7 mouse cellular contexts compared by ENCODE assay signal in genomic region chr11:68385021-68385821, GRCm38 (mm10). TPM values are rescaled to one million over a fixed set of nuclear protein-coding genes. Genes with fewer than 3 reads are reported as not detected.
A peak's percentile ranks its signal among the peaks of the same experiment; 100 is the strongest.
DNase-seq lines count a peak whose midpoint lies in the region; ATAC-seq and TF ChIP-seq lines count a peak whose summit lies in the region.

No protein-coding gene starts in this region.

- TF ChIP-seq CTCF in testis, adult 2 months (IDR thresholded peaks at IDR 0.05; ENCODE audit: control insufficient read depth, insufficient read depth, insufficient replicate concordance, low read depth, low read length), result no peak

- under 1% methylated on average over 93 of the region's 94 CpGs for WGBS in kidney, embryonic 16.5 days
- under 1% methylated on average over 94 of the region's 94 CpGs for WGBS in midbrain, embryonic 10.5 days

- TF ChIP-seq POLR2A in testis, adult 2 months (IDR thresholded peaks at IDR 0.05; ENCODE audit: control insufficient read depth, low read depth, low read length), result no peak

- peak; percentile 49 for ATAC-seq in granulocyte monocyte progenitor cell, adult 5-6 weeks (replicated peaks; ENCODE audit: poor library complexity, severe bottlenecking)
- ATAC-seq in kidney, embryonic 16.5 days (ENCODE audit: low FRiP score, low TSS enrichment), result 0 out of 2 replicates have a peak, but pooled peaks have one; percentile 20

- peaks cover 2% of the 10 kb centered on the region; the same call in 1 of the 2 replicates for H3K27me3 ChIP-seq in testis, adult 2 months (ENCODE audit: control insufficient read depth, insufficient read depth, low read length)
- peaks cover 72% of the 10 kb centered on the region for H3K27me3 ChIP-seq in kidney, embryonic 16.5 days (ENCODE audit: insufficient read depth, low read length)
- peaks cover 100% of the 10 kb centered on the region for H3K27me3 ChIP-seq in midbrain, embryonic 10.5 days (ENCODE audit: low read depth, poor library complexity, severe bottlenecking)

- H3K27ac ChIP-seq in testis, adult 2 months (ENCODE audit: control insufficient read depth, insufficient read depth, low read depth, low read length), result no peak overlapping the region
- no peak overlapping the region for H3K27ac ChIP-seq in kidney, embryonic 16.5 days (ENCODE audit: low read length)
- peak overlapping the region; percentile 96 for H3K27ac ChIP-seq in midbrain, embryonic 10.5 days (replicated peaks)

- peak overlapping the region; percentile 83 for H3K4me2 ChIP-seq in kidney, embryonic 16.5 days (replicated peaks; ENCODE audit: low read depth, low read length)

- peak overlapping the region; percentile 76 for H3K9ac ChIP-seq in kidney, embryonic 16.5 days (replicated peaks; ENCODE audit: low read length)

- no peak for DNase-seq in testis, postnatal 14 days (ENCODE audit: low spot score)
- DNase-seq in cerebellum, adult 9-11 months, result peak; percentile 23
- peak; percentile 68 for DNase-seq in midbrain, embryonic 10.5 days (ENCODE audit: low spot score)
- peak; percentile 27 for DNase-seq in thymus, postnatal 0 days (ENCODE audit: low spot score)

- no peaks in the 10 kb centered on the region for H3K9me3 ChIP-seq in kidney, embryonic 16.5 days (ENCODE audit: low read length)
- H3K9me3 ChIP-seq in midbrain, embryonic 10.5 days (replicated peaks), result no peaks in the 10 kb centered on the region

- peaks cover 25% of the 10 kb centered on the region for H3K4me1 ChIP-seq in testis, adult 2 months (ENCODE audit: control insufficient read depth, insufficient read depth, low read length)
- H3K4me1 ChIP-seq in kidney, embryonic 16.5 days (ENCODE audit: insufficient read depth, low read length), result peaks cover 20% of the 10 kb centered on the region
- peaks cover 100% of the 10 kb centered on the region for H3K4me1 ChIP-seq in midbrain, embryonic 10.5 days

- H3K36me3 ChIP-seq in testis, adult 2 months (ENCODE audit: control insufficient read depth, insufficient read depth, low read length), result no peaks in the 10 kb centered on the region
- H3K36me3 ChIP-seq in kidney, embryonic 16.5 days (ENCODE audit: insufficient read depth, low read length), result no peaks in the 10 kb centered on the region
- peaks cover 28% of the 10 kb centered on the region for H3K36me3 ChIP-seq in midbrain, embryonic 10.5 days

- H3K4me3 ChIP-seq in testis, adult 2 months (ENCODE audit: control insufficient read depth, low read depth, low read length), result peak overlapping the region; percentile 38
- peak overlapping the region; percentile 74 for H3K4me3 ChIP-seq in kidney, embryonic 16.5 days (ENCODE audit: low read length)
- peak overlapping the region; percentile 92 for H3K4me3 ChIP-seq in midbrain, embryonic 10.5 days

RNA-seq across cellular contexts. Expression of gene Ntn1, which starts 15.4 kb away (rescaled TPM):
- 1.6 and 2.4 TPM in 2 replicates for polyA plus RNA-seq in testis, adult 2 months (2012; rRNA removed)
- not detected in 2 replicates for total RNA-seq in granulocyte monocyte progenitor cell, adult 5-6 weeks (2014; fragmentation: Nextera tagmentation)
- total RNA-seq in granulocyte monocyte progenitor cell, adult 5-6 weeks (2017), result not detected in 2 replicates
- polyA plus RNA-seq in kidney, embryonic 16.5 days (2015; fragmentation: Nextera tagmentation; extraction: Ambion mirVana), result 13.6 and 15.4 TPM in 2 replicates
- 25.6 and 27.4 TPM in 2 replicates for polyA plus RNA-seq in midbrain, embryonic 10.5 days (2016; fragmentation: Nextera tagmentation; extraction: Ambion mirVana)
- 3.4 and 4.4 TPM in 2 replicates for polyA plus RNA-seq in thymus, postnatal 0 days (2015; fragmentation: Nextera tagmentation; extraction: Ambion mirVana)

RNA-seq across cellular contexts. Expression of gene Pik3r5, which starts 46.7 kb away (rescaled TPM):
- polyA plus RNA-seq in testis, adult 2 months (2012; rRNA removed), result 0.69 and 0.77 TPM in 2 replicates
- 16.5 TPM in 2 replicates for total RNA-seq in granulocyte monocyte progenitor cell, adult 5-6 weeks (2014; fragmentation: Nextera tagmentation)
- 4.4 and 9.0 TPM in 2 replicates for total RNA-seq in granulocyte monocyte progenitor cell, adult 5-6 weeks (2017)
- 0.27 and 0.77 TPM in 2 replicates for polyA plus RNA-seq in kidney, embryonic 16.5 days (2015; fragmentation: Nextera tagmentation; extraction: Ambion mirVana)
- 0.68 and 0.90 TPM in 2 replicates for polyA plus RNA-seq in midbrain, embryonic 10.5 days (2016; fragmentation: Nextera tagmentation; extraction: Ambion mirVana)
- 10.5 and 12.0 TPM in 2 replicates for polyA plus RNA-seq in thymus, postnatal 0 days (2015; fragmentation: Nextera tagmentation; extraction: Ambion mirVana)

Comparison
In these comparisons a context has a peak if more than half of its experiments do, and no peak if none do; other contexts are left out.
1. H3K4me3 ChIP-seq: peak in every context shown above with its lines; median percentile 92 in midbrain, embryonic 10.5 days; 74 in kidney, embryonic 16.5 days; 38 in testis, adult 2 months.